ENCODE assay signal across 10 mouse cellular contexts in the genomic region with DNA sequence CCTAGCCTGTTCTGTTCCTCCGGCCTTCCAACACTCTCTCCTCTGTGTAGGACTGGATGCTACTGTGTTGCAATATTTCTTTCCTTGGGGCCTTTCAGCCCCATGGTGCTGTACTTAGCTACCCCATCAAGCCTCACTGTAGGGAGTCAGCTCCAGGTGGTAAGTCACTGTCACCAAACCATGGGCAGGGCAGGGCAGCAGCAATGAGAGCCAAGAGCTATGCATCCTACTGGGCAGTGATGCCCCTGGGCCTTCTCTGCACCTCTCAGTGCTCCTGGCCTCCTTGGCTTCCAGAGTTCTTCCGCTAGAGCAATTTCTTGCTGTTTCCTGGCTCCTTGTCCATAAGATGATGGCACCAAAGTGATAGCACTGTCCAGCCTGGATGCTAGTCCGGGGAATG.
"Had no signal": no experiment of that assay in that cellular context is flagged by ENCODE, and none has a peak within 500 bp of the region (broad histone marks: within the 10 kb centered on the region; RNA-seq: fewer than 3 reads in every experiment).

No protein-coding gene starts in this region.

- DNase-seq: kidney, adult 8-10 months; kidney, postnatal 10 days; kidney, postnatal 36 days; layer of hippocampus, postnatal 36 days; lung, postnatal 10 days; lung, postnatal 36 days; retina, postnatal 1 day; right cerebral cortex, postnatal 14 days; thymus, adult 18-20 months; thymus, postnatal 36 days had no signal
